ENCODE assay signal across 26 mouse cellular contexts in genomic region chr2:180011370-180011769, GRCm38 (mm10).
"Had no signal": no experiment of that assay in that cellular context is flagged by ENCODE, and none has a peak within 500 bp of the region (broad histone marks: within the 10 kb centered on the region; RNA-seq: fewer than 3 reads in every experiment).

No protein-coding gene starts in this region.

- H3K4me3 ChIP-seq: left cerebral cortex, adult 2 months; limb, embryonic 12.5 days; limb, embryonic 15.5 days; lung, embryonic 15.5 days; megakaryocyte, embryonic 14.5 days; midbrain, embryonic 10.5 days; midbrain, embryonic 13.5 days; myocyte; neural tube, embryonic 13.5 days had no signal

- DNase-seq: kidney, adult 2 months; kidney, postnatal 10 days; kidney, postnatal 36 days; layer of hippocampus, postnatal 36 days; left cerebral cortex, postnatal 4 days; lung, adult 18-20 months; lung, postnatal 10 days; lung, postnatal 36 days; retina, postnatal 1 day; right cerebral cortex, postnatal 25 days; spleen, adult 18-20 months; thymus, adult 2 months; thymus, postnatal 14 days; thymus, postnatal 4 days had no signal

- H3K9ac ChIP-seq: limb, embryonic 12.5 days; limb, embryonic 15.5 days; liver, embryonic 14.5 days; lung, embryonic 15.5 days; midbrain, embryonic 13.5 days; neural tube, embryonic 13.5 days had no signal

- H3K36me3 ChIP-seq: limb, embryonic 12.5 days; limb, embryonic 15.5 days; lung, embryonic 15.5 days; midbrain, embryonic 10.5 days; midbrain, embryonic 13.5 days; neural tube, embryonic 13.5 days had no signal

- H3K4me2 ChIP-seq: limb, embryonic 12.5 days; limb, embryonic 15.5 days; lung, embryonic 15.5 days; midbrain, embryonic 13.5 days; neural tube, embryonic 13.5 days had no signal

- H3K9me3 ChIP-seq: limb, embryonic 15.5 days; lung, embryonic 15.5 days; midbrain, embryonic 13.5 days; neural tube, embryonic 13.5 days had no signal

- H3K27me3 ChIP-seq: limb, embryonic 15.5 days; lung, embryonic 15.5 days; midbrain, embryonic 13.5 days; neural tube, embryonic 13.5 days had no signal

- H3K27ac ChIP-seq: left cerebral cortex, adult 2 months; limb, embryonic 12.5 days; limb, embryonic 15.5 days; liver, embryonic 14.5 days; lung, embryonic 15.5 days; midbrain, embryonic 10.5 days; midbrain, embryonic 13.5 days; neural tube, embryonic 13.5 days had no signal

- H3K4me1 ChIP-seq: limb, embryonic 15.5 days; lung, embryonic 15.5 days; midbrain, embryonic 13.5 days; neural tube, embryonic 13.5 days had no signal

- ATAC-seq: intestine, postnatal 0 days; midbrain, embryonic 13.5 days; midbrain, embryonic 16.5 days had no signal
